Mouse (Mus musculus): ENCODE measurements at regions not wholly inside any gene's neighbourhood (a gene's known extent, or its start where the extent isn't known, plus 50 kb on each side); places are given as distances from the start of the nearest gene placed in this dataset.

DNA sequence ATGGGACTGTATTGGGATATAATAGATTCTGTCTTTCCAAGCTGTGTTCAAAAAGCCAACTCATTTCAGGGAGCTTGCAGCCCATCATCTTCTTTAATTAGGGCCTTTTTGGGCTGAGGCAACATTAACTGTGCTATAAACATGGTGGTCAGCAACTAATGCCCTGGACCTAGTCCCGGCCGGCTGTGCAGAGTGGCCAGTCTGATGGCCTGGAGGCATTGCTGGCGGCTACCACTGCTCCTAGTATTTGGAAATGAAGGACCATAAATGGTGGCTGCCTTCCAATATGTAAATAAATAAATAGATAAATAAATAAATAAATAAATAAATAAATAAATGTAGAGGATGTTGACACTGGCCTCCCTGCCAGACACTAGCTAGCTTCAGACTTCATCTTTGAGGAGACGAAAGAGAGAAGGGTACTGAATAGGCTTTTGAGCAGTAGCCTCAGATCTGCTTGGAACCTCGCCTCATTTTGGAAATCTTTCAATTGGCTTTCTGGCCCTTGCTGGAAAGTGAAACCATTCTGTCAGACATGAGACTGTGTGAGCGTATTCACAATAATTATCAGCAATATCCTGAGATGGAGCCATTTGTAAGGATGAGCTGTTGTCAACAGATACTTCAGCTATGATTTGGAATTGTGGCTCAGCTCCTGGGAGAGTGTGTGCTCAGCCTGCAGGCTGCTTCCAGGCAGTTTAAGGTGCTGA is 785.5 kb upstream of the Car8 start:
- no peaks in the 10 kb centered on the region for H3K9me3 ChIP-seq
- no peak for DNase-seq (ENCODE audit: low spot score)
- H3K27ac ChIP-seq (replicated peaks): no peak overlapping the region
- peaks cover 54% of the 10 kb centered on the region for H3K4me1 ChIP-seq
- WGBS: 79% methylated on average over 6 of the region's 6 CpGs
- H3K36me3 ChIP-seq (replicated peaks): no peaks in the 10 kb centered on the region
- H3K27me3 ChIP-seq (replicated peaks; ENCODE audit: low read depth, poor library complexity, severe bottlenecking): no peaks in the 10 kb centered on the region
- H3K4me3 ChIP-seq: no peak overlapping the region

DNA sequence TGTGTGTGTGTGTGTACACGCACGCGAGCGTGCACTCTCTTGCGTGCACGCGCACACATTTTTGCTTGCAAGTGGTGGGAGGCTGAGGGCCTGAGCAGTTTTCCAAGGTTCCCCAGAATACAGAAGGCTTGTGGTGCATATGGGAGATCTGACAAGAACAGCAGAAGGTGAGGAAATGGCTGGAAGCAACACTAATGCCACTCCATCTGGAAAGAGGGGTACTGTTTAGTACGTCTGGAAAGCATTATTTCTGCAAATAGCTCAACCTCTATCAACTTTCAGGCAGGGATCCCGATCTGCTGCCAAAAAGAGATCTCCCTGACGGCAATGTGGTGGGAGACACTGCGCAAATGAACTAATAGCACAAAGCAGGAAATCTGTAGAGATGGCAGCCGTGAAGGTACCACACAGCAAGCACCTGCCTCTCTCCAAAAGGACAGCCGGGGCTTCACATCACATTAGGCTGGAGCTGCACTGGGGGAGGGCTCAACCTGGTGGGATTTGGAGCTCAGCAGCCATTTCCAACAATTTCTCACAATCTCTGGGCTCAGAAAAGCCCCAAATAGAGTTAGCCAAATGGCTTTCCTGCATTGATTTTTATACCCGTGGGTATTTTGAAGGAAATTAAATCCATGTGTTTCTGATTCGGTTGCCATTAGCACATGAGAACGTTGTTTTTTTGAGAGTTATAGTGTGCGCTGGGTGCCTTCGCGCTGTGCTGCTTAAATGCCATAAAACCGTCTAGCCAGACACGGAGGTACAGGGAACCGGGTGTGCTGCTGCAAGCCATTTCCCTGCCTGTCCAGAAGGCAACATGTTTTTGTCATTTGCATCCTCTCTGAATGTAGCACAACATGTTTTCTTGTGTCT is 780.6 kb upstream of the Car8 start:
- Histone ChIP-seq H3K9me3 (no peaks in the 10 kb centered on the region), H3K27ac (replicated peaks) (peak overlapping the region; percentile 30; the same call in 1 of the 2 replicates), H3K27me3 (replicated peaks; ENCODE audit: low read depth, poor library complexity, severe bottlenecking) (peaks cover 13% of the 10 kb centered on the region; the same call in 1 of the 2 replicates), H3K4me3 (no peak overlapping the region), H3K36me3 (replicated peaks) (no peaks in the 10 kb centered on the region), H3K4me1 (peaks cover 53% of the 10 kb centered on the region)
- peak; percentile 52 for DNase-seq (ENCODE audit: low spot score)
- WGBS: 60% methylated on average over 22 of the region's 22 CpGs

DNA sequence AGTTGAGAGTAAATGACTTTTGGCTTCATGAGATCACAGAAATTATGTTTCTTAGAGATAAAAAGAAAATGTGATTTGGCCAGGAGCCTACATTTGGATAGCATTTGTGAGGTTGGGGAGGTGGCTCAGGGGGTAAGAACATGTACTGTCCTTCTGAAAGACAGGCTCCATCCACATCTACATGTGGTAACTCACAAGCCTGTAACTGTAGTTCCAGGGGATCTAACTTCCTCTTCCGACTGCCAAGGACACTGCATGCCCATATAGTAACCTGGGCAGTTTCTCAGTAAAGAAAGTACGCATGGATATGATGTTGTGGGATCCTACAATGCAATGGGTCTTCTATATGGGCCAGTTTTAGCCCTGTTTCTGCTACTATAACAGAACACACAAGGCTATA is 779.4 kb upstream of the Car8 start:
- no peaks in the 10 kb centered on the region for H3K36me3 ChIP-seq (replicated peaks)
- no peak overlapping the region for H3K27ac ChIP-seq (replicated peaks)
- H3K4me1 ChIP-seq: peaks cover 62% of the 10 kb centered on the region
- peaks cover 13% of the 10 kb centered on the region; the same call in 1 of the 2 replicates for H3K27me3 ChIP-seq (replicated peaks; ENCODE audit: low read depth, poor library complexity, severe bottlenecking)
- no peaks in the 10 kb centered on the region for H3K9me3 ChIP-seq
- no peak for DNase-seq (ENCODE audit: low spot score)
- WGBS: 93% methylated on average over 2 of the region's 2 CpGs
- H3K4me3 ChIP-seq: no peak overlapping the region

- DNase-seq (ENCODE audit: low spot score): no peak
- Histone ChIP-seq H3K4me3 (no peak overlapping the region), H3K27me3 (replicated peaks; ENCODE audit: low read depth, poor library complexity, severe bottlenecking) (peaks cover 23% of the 10 kb centered on the region), H3K36me3 (replicated peaks) (no peaks in the 10 kb centered on the region), H3K4me1 (peaks cover 66% of the 10 kb centered on the region), H3K27ac (replicated peaks) (peak overlapping the region; percentile 72), H3K9me3 (no peaks in the 10 kb centered on the region)
- 47% methylated on average over 9 of the region's 9 CpGs for WGBS
Observed at GRCm38 (mm10) chr4:9016504-9017040, 777.7 kb upstream of the Car8 start.

DNA sequence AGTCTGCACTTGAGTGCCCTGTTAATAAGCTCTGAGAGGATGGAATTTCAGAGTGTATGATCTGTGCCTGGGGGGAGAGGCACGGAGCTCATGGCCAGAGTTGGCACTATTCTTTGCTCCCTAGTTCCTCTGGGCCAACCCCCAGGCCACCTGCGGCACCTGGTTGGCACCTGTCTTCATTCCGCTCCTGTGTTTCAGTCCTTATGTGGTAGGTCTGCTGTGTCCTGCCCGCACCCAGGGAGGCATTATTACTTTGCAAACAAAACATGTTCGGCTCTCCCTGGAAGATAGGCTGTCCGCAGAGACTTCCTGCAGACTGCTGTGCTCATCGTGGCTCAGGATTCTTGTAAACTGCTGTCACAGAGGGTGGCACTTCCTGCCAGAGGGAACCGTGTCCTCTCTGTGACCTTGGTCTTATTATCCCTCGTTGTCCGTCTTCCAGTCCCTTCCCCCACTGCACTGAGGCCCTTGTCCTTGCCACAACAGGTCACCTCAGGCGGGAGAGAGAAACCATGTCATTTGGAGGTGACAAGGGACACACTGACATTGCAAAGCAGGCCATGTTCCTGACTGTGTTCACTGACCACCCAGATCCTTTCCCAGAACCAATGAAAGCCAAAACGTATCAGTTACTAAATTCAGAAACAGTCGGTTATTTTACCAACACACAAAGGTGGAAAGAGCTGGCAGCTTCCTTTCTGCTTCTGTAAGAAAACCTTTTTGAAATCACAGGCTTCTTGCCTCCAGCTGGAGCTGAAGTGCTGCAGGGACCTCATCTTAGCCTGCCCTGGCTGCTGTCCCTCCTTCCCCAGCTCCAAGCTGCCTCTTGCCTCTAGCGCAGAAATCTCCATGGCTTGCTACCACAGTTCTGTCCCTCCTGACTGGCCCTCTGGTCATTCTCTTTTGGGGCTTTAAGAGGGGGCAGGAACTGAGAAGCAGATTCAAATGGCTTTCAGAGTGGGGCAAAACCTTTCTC is 777.0 kb upstream of the Car8 start:
- no peaks in the 10 kb centered on the region for H3K9me3 ChIP-seq
- 17% methylated on average over 14 of the region's 14 CpGs for WGBS
- H3K4me3 ChIP-seq: peak overlapping the region; percentile 13; the same call in 1 of the 2 replicates
- DNase-seq (ENCODE audit: low spot score): peak; percentile 49
- peaks cover 74% of the 10 kb centered on the region for H3K4me1 ChIP-seq
- peak overlapping the region; percentile 72 for H3K27ac ChIP-seq (replicated peaks)
- no peaks in the 10 kb centered on the region for H3K36me3 ChIP-seq (replicated peaks)
- H3K27me3 ChIP-seq (replicated peaks; ENCODE audit: low read depth, poor library complexity, severe bottlenecking): peaks cover 29% of the 10 kb centered on the region

DNA sequence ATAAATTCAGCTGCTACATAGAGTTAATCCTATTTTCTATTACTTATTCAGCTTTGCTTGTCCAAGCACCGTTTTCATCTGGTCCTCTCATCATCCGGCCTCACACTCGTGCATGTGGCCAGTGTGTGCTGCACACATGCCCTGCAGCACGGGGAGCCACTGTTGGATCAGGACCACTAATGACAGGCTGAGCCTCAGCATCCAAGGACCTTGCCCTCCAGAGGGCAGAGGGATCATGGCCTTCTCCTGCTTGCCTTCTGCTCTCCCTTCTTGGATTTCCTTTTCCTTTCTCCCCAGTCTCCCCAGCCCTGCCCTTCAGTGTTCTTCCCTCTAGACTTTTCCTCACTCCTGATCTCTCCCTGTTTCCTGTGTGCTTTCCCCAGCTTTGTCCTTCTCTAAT is 776.1 kb upstream of the Car8 start:
- Histone ChIP-seq H3K27ac (replicated peaks) (peak overlapping the region; percentile 52), H3K36me3 (replicated peaks) (no peaks in the 10 kb centered on the region), H3K9me3 (no peaks in the 10 kb centered on the region), H3K27me3 (replicated peaks; ENCODE audit: low read depth, poor library complexity, severe bottlenecking) (peaks cover 29% of the 10 kb centered on the region), H3K4me3 (no peak overlapping the region), H3K4me1 (peaks cover 77% of the 10 kb centered on the region)
- 38% methylated on average over 4 of the region's 4 CpGs for WGBS
- DNase-seq (ENCODE audit: low spot score): no peak

DNA sequence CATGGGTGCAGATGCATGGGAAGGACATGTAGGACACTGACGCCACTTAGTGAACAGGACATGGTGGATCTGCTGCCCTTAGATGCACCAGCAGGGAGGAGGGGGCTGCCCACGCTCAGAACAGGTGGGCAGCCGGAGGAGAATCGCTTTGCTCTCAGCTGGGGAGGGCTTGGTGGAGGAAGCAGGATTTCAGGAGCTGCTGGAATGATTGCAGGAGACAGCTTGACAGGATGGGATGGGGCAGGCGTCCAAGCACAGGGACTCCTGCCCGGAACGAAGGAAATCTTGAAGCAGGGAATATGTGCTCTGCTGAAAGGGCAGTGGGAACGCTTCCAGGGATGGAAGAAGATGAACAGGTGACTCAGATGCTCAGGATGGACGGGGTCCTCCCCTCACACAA is 773.9 kb upstream of the Car8 start:
- no peak for DNase-seq (ENCODE audit: low spot score)
- Histone ChIP-seq H3K27ac (replicated peaks) (no peak overlapping the region), H3K36me3 (replicated peaks) (no peaks in the 10 kb centered on the region), H3K4me1 (peaks cover 68% of the 10 kb centered on the region), H3K4me3 (no peak overlapping the region), H3K27me3 (replicated peaks; ENCODE audit: low read depth, poor library complexity, severe bottlenecking) (peaks cover 22% of the 10 kb centered on the region), H3K9me3 (no peaks in the 10 kb centered on the region)
- WGBS: 64% methylated on average over 9 of the region's 9 CpGs

GRCm38 (mm10) chr4:9011952-9012351 is 773.1 kb upstream of the Car8 start:
- Histone ChIP-seq H3K4me3 (no peak overlapping the region), H3K9me3 (no peaks in the 10 kb centered on the region), H3K4me1 (peaks cover 66% of the 10 kb centered on the region), H3K27ac (replicated peaks) (no peak overlapping the region), H3K36me3 (replicated peaks) (no peaks in the 10 kb centered on the region), H3K27me3 (replicated peaks; ENCODE audit: low read depth, poor library complexity, severe bottlenecking) (peaks cover 21% of the 10 kb centered on the region)
- 65% methylated on average over 3 of the region's 3 CpGs for WGBS
- DNase-seq (ENCODE audit: low spot score): no peak

DNA sequence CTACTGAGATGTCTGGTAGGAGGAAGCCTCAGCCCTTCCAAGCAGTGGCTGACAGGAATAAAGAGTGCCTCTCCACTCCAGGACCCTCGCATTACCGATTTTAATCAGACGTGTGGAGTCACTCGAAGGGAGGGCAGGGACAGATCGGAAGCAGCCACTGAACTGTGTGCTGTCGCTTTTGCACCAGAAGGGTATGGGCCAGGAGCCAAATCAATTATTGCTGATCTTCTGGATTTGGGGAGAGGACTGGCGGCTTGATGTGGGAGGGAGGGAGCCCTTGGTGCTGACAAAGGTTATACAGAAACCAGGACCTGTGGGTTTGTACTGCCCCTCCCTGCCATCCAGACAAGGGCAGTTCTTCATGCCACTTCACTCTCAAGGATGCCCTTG is 772.3 kb upstream of the Car8 start:
- no peaks in the 10 kb centered on the region for H3K36me3 ChIP-seq (replicated peaks)
- 29% methylated on average over 7 of the region's 7 CpGs for WGBS
- no peak overlapping the region for H3K4me3 ChIP-seq
- H3K4me1 ChIP-seq: peaks cover 64% of the 10 kb centered on the region
- no peak overlapping the region; the same call in 1 of the 2 replicates for H3K27ac ChIP-seq (replicated peaks)
- DNase-seq (ENCODE audit: low spot score): no peak
- H3K27me3 ChIP-seq (replicated peaks; ENCODE audit: low read depth, poor library complexity, severe bottlenecking): peaks cover 21% of the 10 kb centered on the region
- H3K9me3 ChIP-seq: no peaks in the 10 kb centered on the region

- H3K9me3 ChIP-seq: no peaks in the 10 kb centered on the region
- peaks cover 21% of the 10 kb centered on the region for H3K27me3 ChIP-seq (replicated peaks; ENCODE audit: low read depth, poor library complexity, severe bottlenecking)
- DNase-seq (ENCODE audit: low spot score): no peak
- H3K4me1 ChIP-seq: peaks cover 64% of the 10 kb centered on the region
- no peak overlapping the region for H3K27ac ChIP-seq (replicated peaks)
- WGBS: 51% methylated on average over 17 of the region's 17 CpGs
- H3K36me3 ChIP-seq (replicated peaks): no peaks in the 10 kb centered on the region
- no peak overlapping the region for H3K4me3 ChIP-seq
Observed at GRCm38 (mm10) chr4:9010381-9011128, 771.7 kb upstream of the Car8 start.

DNA sequence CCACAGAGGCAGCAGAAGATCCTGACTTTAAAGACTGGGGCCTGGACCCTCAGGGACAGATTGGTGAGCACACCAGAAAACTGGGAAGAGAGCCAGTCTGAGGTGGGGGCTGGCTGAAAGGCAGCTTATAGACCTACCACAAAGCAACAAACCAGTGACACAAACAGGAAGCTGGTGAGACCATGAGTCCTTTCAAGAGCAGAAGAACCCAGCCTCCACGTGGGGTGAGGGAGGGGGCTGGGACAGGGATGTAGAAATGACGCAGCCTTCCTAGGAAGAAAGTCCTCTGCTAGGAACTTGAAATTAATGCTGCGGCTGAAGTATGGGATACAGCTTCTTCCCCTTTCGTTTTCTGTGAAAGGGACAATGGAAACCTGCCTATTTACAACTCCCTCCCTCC is 770.8 kb upstream of the Car8 start:
- peaks cover 58% of the 10 kb centered on the region for H3K4me1 ChIP-seq

More for the DNA sequence above, 770.8 kb upstream of the Car8 start:
- peaks cover 16% of the 10 kb centered on the region for H3K27me3 ChIP-seq (replicated peaks; ENCODE audit: low read depth, poor library complexity, severe bottlenecking)
- H3K27ac ChIP-seq (replicated peaks): 0 out of 2 replicates have a peak overlapping the region, but pooled peaks have one; percentile 19
- H3K9me3 ChIP-seq: no peaks in the 10 kb centered on the region
- 51% methylated on average over 4 of the region's 4 CpGs for WGBS
- H3K36me3 ChIP-seq (replicated peaks): no peaks in the 10 kb centered on the region
- DNase-seq (ENCODE audit: low spot score): no peak
- H3K4me3 ChIP-seq: no peak overlapping the region
